Mouse (Mus musculus) urinary bladder, postnatal 36 days (tissue): ENCODE measurements around the gene 4933409G03Rik.
"Not testable (repeated sequence)": the region's sequence is repeated elsewhere in the genome, so short reads cannot be mapped to it uniquely, and the experiment has no call there.

Experiments
- DNase-seq, 2 experiments: peaks; one replicate each; pipeline ENCODE4 v3.0.0; 2022; ENCODE audit warnings: low spot score in 2 of 2, mixed read lengths in 1 of 2

Gene 4933409G03Rik

GRCm38 (mm10) chr2:68582113-68582512, at the start of gene 4933409G03Rik:
TSS of gene 4933409G03Rik (plus strand) at chr2:68582413.
- no peak for DNase-seq

DNA sequence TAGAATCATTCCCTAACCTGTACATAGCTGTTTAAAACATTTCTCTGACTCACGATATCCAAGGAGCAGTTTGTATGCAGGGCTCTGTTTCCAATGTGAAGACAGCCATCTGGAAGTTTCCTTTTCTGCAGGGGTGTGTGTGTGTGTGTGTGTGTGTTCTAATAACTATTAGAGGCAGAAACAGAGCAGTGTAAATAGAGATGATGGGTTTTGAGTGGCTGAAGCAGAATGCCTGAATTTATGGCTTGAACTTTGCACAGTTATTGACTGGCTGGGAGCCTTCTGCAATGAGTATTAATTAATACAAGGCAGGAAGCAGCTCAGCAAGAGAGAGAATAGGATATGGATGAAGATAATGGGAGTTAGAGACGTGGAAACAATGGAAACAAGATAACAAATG, 38.0 kb upstream of the 4933409G03Rik start:
- no peak for DNase-seq

DNA sequence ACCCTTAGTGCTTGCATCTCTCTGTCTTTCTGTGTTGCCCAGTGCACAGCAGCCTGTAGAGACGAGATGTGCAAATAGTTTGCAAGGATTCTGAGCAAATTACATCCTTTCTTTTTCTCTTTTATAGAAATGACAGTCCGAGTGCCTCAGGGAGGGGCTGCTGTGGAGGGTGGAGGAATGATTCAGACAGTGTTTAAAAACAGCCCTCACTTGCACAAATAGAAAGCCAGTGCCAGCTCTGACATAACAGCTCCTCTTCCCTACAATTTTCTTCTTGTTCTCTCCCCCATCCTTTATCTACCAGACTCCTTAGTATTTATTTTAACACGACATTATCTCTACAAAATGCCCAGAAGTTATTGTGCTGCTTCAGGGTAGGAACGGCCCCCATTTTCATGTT, 21.4 kb upstream of the 4933409G03Rik start:
- DNase-seq = no peak

DNA sequence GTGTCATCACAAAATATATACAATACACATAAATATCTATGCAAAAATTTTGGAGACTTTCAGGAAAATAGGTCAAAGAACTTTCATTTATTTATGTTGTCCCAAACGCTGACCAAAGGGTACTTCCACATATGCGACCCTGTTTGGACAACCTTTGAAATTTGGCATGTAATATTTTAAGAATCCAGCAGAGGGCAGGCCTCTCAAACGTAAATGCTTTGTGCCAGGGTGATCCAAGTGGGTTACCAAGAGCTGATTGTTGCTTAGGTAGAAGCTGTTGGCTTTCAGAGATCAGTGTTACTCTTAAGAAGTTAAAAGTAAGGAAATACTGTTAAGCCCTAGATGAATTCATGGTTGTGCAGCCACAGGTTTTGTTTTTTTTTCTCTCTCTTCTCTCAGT, 18.9 kb upstream of the 4933409G03Rik start:
- DNase-seq = peak in 1 of 2 experiments; percentile 7

DNA sequence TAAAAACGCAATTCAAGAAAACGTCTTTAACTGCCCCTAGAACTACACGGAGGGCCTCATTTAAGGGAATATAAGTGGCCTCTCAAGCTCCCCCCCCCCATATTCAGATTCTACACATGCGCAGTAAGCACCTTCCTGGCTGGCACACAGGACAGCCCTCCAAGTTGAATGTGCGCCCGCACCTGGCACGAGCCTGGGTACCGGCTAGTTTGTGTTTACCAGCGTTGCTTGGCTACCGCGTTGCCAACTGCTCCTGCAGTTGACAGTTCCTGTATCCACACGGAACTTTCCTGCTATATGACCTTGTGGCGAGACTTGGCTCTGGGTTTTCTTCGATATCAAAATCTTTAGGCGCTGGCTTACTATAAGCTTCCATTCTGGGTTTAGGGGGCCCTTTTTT, 13.9 kb upstream of the 4933409G03Rik start:
- DNase-seq = no peak

DNA sequence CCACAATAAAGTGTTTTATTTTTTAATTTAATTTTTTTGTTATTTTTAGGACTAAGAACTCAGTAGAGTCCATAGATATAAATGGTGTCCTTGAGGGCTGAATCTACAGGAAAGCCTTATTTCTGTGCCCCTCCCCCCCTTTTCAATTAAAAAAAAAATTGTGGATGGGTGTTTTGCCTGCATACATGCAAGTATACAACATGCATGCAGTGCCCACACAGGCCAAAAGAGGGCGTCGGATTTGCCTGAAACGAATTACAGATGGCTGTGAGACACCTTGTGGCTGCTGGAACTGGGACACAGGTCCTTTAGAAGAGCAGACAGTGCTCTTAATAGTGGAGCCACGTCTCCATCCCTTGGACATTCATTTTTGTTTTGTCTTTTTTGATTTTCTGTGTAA, 9.9 kb upstream of the 4933409G03Rik start:
- DNase-seq = no peak

GRCm38 (mm10) chr2:68592765-68593164, 10.6 kb downstream of the 4933409G03Rik start:
- DNase-seq = no peak

- DNase-seq = not testable (repeated sequence)
Observed at GRCm38 (mm10) chr2:68656186-68656585, 74.0 kb downstream of the 4933409G03Rik start, which contains the start of gene 4932414N04Rik. TSS of gene 4932414N04Rik (plus strand) at chr2:68656486.
